Mouse (Mus musculus): ENCODE data around the gene C1qtnf9. TPM values are rescaled to one million over a fixed set of nuclear protein-coding genes. Genes with fewer than 3 reads are reported as not detected.
A peak's percentile ranks its signal among the peaks of the same experiment; 100 is the strongest.

Gene C1qtnf9
- polyA plus RNA-seq, 1 experiment from 2014 or later = 0.13 TPM

DNA sequence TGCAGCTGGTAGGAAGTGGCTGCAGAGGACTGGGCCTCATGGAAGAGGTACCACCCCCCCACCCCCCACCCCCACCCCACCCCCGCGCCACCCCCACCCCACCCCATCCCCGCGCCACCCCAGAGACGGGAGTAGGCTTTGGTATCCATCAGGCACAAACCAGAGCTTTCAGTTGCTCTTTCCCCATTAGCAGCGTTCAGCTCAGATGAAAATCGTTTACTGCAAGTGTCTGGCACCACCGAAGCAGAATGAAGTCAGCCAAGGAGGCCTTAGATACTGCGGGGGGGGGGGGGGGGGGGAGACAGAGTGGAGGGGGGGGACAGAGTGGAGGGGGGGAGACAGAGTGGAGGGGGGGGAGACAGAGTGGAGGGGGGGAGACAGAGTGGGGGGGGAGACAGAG lies 28.8 kb upstream of the C1qtnf9 start:
- Histone ChIP-seq H3K4me1 (peaks cover 96% of the 10 kb centered on the region), H3K9me3 (no peaks in the 10 kb centered on the region), H3K36me3 (0 out of 2 replicates have a peak, but pooled peaks cover 4% of the 10 kb centered on the region), H3K4me3 (no peak overlapping the region), H3K27me3 (ENCODE audit: insufficient read depth, poor library complexity, severe bottlenecking) (no peaks in the 10 kb centered on the region), H3K27ac (peak overlapping the region; percentile 93)
- DNase-seq (ENCODE audit: low spot score) = no peak
- 20% methylated on average over 6 of the region's 9 CpGs for WGBS

DNA sequence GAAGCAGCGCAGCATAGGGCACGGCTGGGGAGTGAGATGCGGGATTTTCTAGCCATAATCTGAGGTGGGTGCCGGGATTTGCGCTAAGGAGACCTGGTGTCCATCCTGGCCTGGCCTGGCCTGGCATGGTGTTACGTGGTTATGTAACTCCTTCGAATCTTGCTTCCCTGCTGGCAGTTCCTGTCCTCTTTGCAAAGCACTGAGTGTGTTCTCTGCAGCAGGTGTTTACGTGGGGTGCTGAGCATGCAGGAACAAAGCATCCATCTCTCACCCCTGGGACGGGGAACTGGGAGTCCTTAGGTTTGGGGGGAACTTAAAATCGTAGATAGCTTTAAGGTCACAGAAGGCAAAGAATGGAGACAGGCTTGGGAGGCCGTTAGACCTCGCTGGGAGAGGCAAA lies 28.3 kb upstream of the C1qtnf9 start:
- peak overlapping the region; percentile 93 for H3K27ac ChIP-seq
- DNase-seq (ENCODE audit: low spot score) = no peak
- 0 out of 2 replicates have a peak, but pooled peaks cover 4% of the 10 kb centered on the region for H3K36me3 ChIP-seq
- peaks cover 95% of the 10 kb centered on the region for H3K4me1 ChIP-seq
- WGBS = 71% methylated on average over 12 of the region's 12 CpGs
- H3K27me3 ChIP-seq (ENCODE audit: insufficient read depth, poor library complexity, severe bottlenecking) = no peaks in the 10 kb centered on the region
- no peak overlapping the region for H3K4me3 ChIP-seq
- H3K9me3 ChIP-seq = no peaks in the 10 kb centered on the region

DNA sequence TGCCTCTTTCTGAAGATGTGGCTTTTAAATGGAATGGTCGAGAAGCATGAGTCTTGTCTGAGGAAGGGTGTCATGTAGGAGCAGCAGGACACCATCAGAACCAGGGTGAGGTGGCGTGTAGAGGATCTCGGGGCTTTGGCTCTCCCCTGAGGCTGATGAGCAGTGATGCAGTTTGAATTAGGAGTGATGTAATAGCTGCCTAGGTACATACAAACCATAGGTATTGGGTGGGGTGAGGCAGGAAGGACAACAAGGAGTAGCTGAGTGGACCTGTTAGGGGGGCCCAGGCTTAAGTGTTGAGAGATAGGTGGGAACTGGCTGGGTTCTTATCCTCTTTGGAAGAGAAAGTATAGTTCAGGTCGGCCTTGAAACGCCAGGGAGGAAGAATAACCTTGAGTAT lies 27.4 kb upstream of the C1qtnf9 start:
- Histone ChIP-seq H3K9me3 (no peaks in the 10 kb centered on the region), H3K36me3 (0 out of 2 replicates have a peak, but pooled peaks cover 4% of the 10 kb centered on the region), H3K27me3 (ENCODE audit: insufficient read depth, poor library complexity, severe bottlenecking) (no peaks in the 10 kb centered on the region), H3K27ac (peak overlapping the region; percentile 93; the same call in 1 of the 2 replicates), H3K4me3 (no peak overlapping the region), H3K4me1 (peaks cover 94% of the 10 kb centered on the region)
- WGBS = 61% methylated on average over 5 of the region's 5 CpGs
- DNase-seq (ENCODE audit: low spot score) = no peak

DNA sequence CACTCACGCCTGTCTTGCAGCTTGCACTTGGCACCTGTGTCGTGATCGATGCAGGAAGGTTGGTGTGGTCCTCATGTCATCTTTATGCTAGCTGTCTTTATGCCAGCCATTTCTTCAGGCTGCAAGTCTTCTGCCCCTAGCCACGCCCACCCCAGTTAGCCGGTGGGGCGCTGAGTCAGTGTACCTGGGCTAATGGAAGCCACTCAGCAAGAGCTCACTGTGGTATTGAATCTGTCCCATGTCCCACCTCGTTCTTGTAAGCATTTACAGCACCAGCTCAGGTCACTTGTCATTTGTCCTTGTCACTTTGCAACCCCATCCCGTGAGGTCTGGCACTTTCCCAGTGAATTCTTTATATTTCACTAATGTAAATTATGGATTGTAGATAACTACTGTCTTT lies 26.9 kb upstream of the C1qtnf9 start:
- no peak for DNase-seq (ENCODE audit: low spot score)
- 63% methylated on average over 8 of the region's 8 CpGs for WGBS
- H3K4me1 ChIP-seq = peaks cover 89% of the 10 kb centered on the region
- H3K27me3 ChIP-seq (ENCODE audit: insufficient read depth, poor library complexity, severe bottlenecking) = no peaks in the 10 kb centered on the region
- H3K27ac ChIP-seq = peak overlapping the region; percentile 93
- no peak overlapping the region for H3K4me3 ChIP-seq
- H3K36me3 ChIP-seq = peaks cover 9% of the 10 kb centered on the region
- no peaks in the 10 kb centered on the region for H3K9me3 ChIP-seq

DNA sequence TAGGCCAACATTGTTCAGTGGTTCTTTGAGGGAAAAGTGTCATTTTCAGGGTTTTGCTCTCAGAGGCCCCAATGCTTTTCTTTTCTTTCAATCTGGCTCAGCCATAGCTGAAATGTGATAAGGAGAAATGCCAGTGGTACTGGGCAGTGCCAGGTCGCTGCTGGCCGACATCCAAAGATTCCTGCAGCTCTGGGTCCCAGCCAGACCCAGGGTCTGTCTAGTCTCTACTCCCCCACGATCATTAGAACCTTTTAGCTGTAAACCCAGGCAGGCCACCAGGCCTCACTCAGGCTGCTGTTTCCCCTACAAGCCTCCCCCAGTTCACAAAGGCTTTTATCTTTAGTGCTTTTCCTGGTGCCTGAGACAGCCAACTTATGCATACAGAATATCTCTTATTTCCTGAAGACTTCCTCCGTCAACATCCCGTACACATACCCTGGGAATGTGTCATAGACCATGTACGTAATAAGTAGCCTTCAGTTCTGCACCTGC lies 26.4 kb upstream of the C1qtnf9 start:
- peaks cover 14% of the 10 kb centered on the region for H3K36me3 ChIP-seq
- peaks cover 84% of the 10 kb centered on the region for H3K4me1 ChIP-seq
- H3K4me3 ChIP-seq = no peak overlapping the region
- H3K27me3 ChIP-seq (ENCODE audit: insufficient read depth, poor library complexity, severe bottlenecking) = no peaks in the 10 kb centered on the region
- no peaks in the 10 kb centered on the region for H3K9me3 ChIP-seq
- WGBS = 50% methylated on average over 6 of the region's 6 CpGs
- DNase-seq (ENCODE audit: low spot score) = no peak
- peak overlapping the region; percentile 93 for H3K27ac ChIP-seq

DNA sequence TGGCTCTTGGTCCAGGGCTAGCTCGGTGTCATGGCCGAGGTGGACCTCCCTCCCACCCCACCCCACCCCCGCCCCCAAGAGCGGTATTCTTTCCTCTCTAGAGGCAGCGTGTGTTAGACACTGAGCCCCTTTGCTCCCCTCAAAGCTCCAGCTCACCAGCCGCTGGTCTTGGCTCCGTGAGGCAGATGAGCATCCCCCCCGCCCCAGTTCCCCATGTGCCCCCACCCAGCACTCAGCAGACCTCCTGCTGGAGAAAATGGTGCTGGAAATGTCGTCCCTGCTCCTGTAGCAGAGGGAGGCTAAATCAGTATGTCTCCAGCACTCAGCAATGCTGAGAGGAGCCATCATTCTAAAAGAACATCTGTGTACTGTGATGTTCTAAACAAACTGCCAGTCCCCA lies 24.3 kb upstream of the C1qtnf9 start:
- peaks cover 63% of the 10 kb centered on the region for H3K4me1 ChIP-seq

DNA sequence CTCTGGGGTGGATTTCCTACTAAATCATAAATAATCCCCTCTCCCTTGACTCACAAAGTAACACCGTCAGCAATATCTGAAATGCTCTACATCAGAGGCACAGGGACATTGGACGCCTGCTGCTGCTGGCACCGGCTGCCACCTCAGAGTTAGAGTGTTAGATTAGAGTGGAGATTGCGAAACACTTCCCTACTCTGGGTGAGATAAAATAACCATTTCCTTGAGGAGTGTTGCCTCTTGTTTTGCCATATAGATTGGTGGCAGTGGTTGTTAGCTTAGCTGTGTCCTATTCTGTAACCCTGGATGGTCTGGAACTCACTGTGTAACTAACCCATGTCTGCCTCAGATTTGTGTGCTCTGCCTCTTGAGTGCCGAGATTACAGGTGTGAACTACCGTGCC lies 22.7 kb upstream of the C1qtnf9 start:
- H3K36me3 ChIP-seq = peaks cover 49% of the 10 kb centered on the region
- H3K27ac ChIP-seq = no peak overlapping the region
- peaks cover 47% of the 10 kb centered on the region for H3K4me1 ChIP-seq
- no peak for DNase-seq (ENCODE audit: low spot score)
- 69% methylated on average over 6 of the region's 6 CpGs for WGBS
- H3K4me3 ChIP-seq = no peak overlapping the region
- H3K27me3 ChIP-seq (ENCODE audit: insufficient read depth, poor library complexity, severe bottlenecking) = no peaks in the 10 kb centered on the region
- H3K9me3 ChIP-seq = no peaks in the 10 kb centered on the region

More for the DNA sequence above, 24.3 kb upstream of the C1qtnf9 start:
- peak overlapping the region; percentile 69 for H3K27ac ChIP-seq
- 65% methylated on average over 9 of the region's 9 CpGs for WGBS
- peaks cover 35% of the 10 kb centered on the region for H3K36me3 ChIP-seq
- DNase-seq (ENCODE audit: low spot score) = no peak
- H3K27me3 ChIP-seq (ENCODE audit: insufficient read depth, poor library complexity, severe bottlenecking) = no peaks in the 10 kb centered on the region
- H3K9me3 ChIP-seq = no peaks in the 10 kb centered on the region
- no peak overlapping the region for H3K4me3 ChIP-seq

DNA sequence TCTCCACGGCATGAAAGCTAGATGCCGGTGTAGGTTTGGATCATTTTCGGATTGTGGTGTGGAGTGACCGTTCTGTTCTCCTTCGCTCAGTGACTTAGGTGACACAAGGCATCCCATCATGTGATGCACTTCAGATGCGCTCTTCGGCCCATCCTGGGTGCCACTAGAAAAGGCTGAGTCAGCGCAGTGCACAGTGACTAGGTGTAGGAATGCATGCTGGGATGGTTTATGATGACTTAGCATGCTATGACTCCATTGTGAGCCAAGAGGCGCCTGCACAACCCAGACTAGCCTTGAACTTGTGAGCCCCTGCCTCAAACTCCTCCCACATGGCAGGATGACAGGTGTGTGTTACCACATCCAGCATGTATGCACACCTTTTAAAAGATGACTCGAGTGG lies 21.8 kb upstream of the C1qtnf9 start:
- Histone ChIP-seq H3K36me3 (peaks cover 59% of the 10 kb centered on the region), H3K4me3 (no peak overlapping the region), H3K27ac (no peak overlapping the region), H3K9me3 (no peaks in the 10 kb centered on the region), H3K27me3 (ENCODE audit: insufficient read depth, poor library complexity, severe bottlenecking) (no peaks in the 10 kb centered on the region), H3K4me1 (peaks cover 38% of the 10 kb centered on the region)
- DNase-seq (ENCODE audit: low spot score) = no peak
- WGBS = 92% methylated on average over 10 of the region's 10 CpGs

DNA sequence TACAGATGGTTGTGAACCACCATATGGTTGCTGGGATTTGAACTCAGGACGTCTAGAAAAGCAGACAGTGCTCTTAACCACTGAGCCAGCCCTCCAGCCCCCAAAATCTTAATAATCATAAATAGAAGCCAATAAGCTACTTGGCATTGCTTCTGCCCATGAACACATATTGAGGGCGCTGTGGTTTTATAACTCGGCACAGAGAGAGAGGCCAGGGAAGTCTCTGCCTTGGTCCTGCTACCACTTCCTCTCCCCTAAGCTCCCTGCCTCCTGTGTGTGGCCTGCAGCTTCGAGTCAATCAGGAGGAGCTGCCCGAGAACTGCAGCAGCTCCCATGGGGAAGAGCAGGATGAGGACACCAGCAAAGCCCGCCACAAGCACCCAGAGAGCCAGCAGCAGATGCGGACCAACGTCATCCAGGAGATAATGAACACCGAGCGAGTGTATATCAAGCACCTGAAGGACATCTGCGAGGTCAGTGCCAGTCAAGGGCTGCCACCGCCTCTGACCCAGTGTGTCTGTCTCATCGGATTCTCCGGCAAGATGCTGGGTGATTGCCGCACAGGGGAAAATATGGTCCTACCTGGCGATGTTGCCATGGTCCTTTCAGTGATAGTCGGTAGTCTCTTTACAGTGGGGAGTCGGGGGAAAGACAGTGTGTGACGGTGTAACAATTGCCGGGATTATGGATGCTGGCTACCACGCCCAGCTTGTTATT lies 20.6 kb upstream of the C1qtnf9 start:
- 90% methylated on average over 21 of the region's 21 CpGs for WGBS
- Histone ChIP-seq H3K36me3 (peaks cover 68% of the 10 kb centered on the region), H3K4me1 (peaks cover 31% of the 10 kb centered on the region)

DNA sequence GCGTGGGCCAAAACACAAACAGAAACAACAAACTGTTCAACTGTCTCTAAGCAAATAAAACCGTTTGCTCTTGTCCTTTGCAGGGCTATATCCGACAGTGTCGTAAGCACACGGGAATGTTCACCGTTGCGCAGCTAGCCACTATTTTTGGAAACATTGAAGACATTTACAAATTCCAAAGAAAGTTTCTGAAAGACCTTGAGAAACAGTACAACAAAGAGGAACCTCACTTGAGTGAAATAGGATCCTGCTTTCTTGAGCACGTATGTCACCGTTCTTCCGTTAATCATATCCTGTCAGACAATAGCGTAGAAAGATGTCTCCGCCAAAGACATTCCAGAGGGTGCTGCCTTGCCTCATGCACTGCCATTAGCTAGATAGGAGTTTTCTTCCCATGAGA lies 18.1 kb upstream of the C1qtnf9 start:
- no peak for DNase-seq (ENCODE audit: low spot score)
- H3K36me3 ChIP-seq = peaks cover 87% of the 10 kb centered on the region
- H3K27me3 ChIP-seq (ENCODE audit: insufficient read depth, poor library complexity, severe bottlenecking) = no peaks in the 10 kb centered on the region
- no peak overlapping the region for H3K4me3 ChIP-seq
- peaks cover 10% of the 10 kb centered on the region; the same call in 1 of the 2 replicates for H3K4me1 ChIP-seq
- H3K9me3 ChIP-seq = no peaks in the 10 kb centered on the region
- H3K27ac ChIP-seq = 0 out of 2 replicates have a peak overlapping the region, but pooled peaks have one; percentile 39
- 66% methylated on average over 12 of the region's 12 CpGs for WGBS

More for the DNA sequence above, 20.6 kb upstream of the C1qtnf9 start:
- no peaks in the 10 kb centered on the region for H3K9me3 ChIP-seq
- H3K27ac ChIP-seq = no peak overlapping the region
- DNase-seq (ENCODE audit: low spot score) = no peak
- no peaks in the 10 kb centered on the region for H3K27me3 ChIP-seq (ENCODE audit: insufficient read depth, poor library complexity, severe bottlenecking)
- no peak overlapping the region for H3K4me3 ChIP-seq

DNA sequence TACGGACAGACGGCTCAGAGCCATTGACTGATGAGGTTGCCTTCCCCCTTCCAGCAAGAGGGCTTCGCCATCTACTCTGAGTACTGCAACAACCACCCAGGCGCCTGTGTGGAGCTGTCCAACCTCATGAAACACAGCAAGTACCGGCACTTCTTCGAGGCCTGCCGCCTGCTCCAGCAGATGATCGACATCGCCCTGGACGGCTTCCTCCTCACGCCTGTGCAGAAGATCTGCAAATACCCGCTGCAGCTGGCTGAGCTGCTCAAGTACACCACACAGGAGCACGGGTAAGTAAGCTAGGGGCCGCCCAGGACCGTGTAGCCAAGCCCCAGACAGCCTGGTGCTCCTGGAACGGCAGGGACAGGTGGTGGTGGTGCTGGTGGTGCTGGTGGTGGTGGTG lies 16.4 kb upstream of the C1qtnf9 start:
- no peaks in the 10 kb centered on the region for H3K27me3 ChIP-seq (ENCODE audit: insufficient read depth, poor library complexity, severe bottlenecking)
- no peaks in the 10 kb centered on the region for H3K9me3 ChIP-seq
- H3K4me1 ChIP-seq = peaks cover 4% of the 10 kb centered on the region; the same call in 1 of the 2 replicates
- DNase-seq (ENCODE audit: low spot score) = no peak
- no peak overlapping the region for H3K27ac ChIP-seq
- H3K36me3 ChIP-seq = peaks cover 94% of the 10 kb centered on the region
- no peak overlapping the region for H3K4me3 ChIP-seq
- 86% methylated on average over 16 of the region's 16 CpGs for WGBS

DNA sequence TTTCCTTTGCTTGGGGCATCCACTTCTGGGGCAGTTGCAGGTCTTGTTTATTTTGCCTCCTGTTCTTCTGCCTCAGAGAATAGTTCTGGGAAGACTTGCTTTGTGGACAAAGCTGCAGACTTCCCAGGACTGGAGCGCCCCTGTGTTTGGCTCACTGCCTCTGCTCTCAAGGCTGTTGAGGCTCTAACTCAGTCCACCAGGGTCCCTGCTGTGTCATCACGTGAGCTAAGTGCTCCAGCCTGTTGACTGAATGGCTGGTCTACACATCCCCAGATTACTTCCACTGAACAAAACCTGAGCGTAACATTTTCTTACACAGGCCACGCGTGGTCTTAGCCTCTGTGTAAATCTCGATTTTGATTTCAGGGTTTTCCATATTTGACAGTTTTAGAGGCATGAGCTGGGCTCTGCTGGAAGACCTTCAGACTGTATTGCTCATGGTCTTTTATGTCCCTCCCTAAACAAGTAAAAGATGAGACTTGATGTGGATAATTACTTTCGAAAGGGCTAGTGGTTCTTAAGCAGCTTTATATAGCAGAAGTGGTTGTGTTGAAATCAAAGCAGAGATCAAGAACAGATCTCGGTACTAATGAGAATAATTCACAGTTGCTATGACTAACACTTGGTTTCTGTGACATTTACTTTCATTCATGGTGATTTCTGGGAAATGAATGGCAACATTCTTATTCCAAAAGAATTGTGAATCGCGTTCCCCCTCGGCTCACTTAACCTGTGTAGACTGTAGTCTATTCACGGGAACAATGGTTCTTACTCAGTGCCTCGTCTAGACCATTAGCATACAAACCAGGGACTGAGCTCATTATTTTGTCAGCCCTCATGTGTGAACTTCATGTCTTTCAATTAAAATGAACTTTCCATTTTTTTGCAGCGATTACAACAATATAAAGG lies 14.8 kb upstream of the C1qtnf9 start:
- DNase-seq (ENCODE audit: low spot score) = no peak
- H3K27me3 ChIP-seq (ENCODE audit: insufficient read depth, poor library complexity, severe bottlenecking) = no peaks in the 10 kb centered on the region
- no peak overlapping the region for H3K4me3 ChIP-seq
- 87% methylated on average over 14 of the region's 14 CpGs for WGBS
- H3K36me3 ChIP-seq = peaks cover 93% of the 10 kb centered on the region
- no peak overlapping the region for H3K27ac ChIP-seq
- no peaks in the 10 kb centered on the region for H3K9me3 ChIP-seq
- H3K4me1 ChIP-seq = peaks cover 4% of the 10 kb centered on the region; the same call in 1 of the 2 replicates

DNA sequence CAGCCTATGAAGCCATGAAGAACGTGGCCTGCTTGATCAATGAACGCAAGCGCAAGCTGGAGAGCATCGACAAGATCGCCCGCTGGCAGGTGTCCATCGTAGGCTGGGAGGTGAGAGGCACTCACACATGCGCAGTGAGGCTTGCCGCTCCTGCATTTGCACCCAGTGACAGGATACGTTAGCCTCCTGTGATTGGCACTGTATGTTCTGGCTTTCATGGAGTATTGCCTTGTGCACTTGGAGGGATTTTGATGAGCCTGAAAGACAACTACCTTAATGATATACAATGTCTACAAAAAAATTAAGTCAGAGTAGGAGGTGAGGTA lies 14.2 kb upstream of the C1qtnf9 start:
- H3K9me3 ChIP-seq = no peaks in the 10 kb centered on the region
- no peaks in the 10 kb centered on the region for H3K27me3 ChIP-seq (ENCODE audit: insufficient read depth, poor library complexity, severe bottlenecking)
- H3K4me3 ChIP-seq = no peak overlapping the region
- no peak overlapping the region for H3K27ac ChIP-seq
- WGBS = 95% methylated on average over 10 of the region's 10 CpGs
- peaks cover 4% of the 10 kb centered on the region; the same call in 1 of the 2 replicates for H3K4me1 ChIP-seq
- DNase-seq (ENCODE audit: low spot score) = no peak
- H3K36me3 ChIP-seq = peaks cover 93% of the 10 kb centered on the region
